Mouse (Mus musculus): ENCODE data around the gene Olfr117. TPM values are rescaled to one million over a fixed set of nuclear protein-coding genes. Genes with fewer than 3 reads are reported as not detected.

Olfr117 gene
- polyA plus RNA-seq (2021; fragmentation: Nextera tagmentation), result not detected in 2 replicates
- long read RNA-seq, experiment 1, result 0 reads
- long read RNA-seq, experiment 2, result 0 reads

DNA sequence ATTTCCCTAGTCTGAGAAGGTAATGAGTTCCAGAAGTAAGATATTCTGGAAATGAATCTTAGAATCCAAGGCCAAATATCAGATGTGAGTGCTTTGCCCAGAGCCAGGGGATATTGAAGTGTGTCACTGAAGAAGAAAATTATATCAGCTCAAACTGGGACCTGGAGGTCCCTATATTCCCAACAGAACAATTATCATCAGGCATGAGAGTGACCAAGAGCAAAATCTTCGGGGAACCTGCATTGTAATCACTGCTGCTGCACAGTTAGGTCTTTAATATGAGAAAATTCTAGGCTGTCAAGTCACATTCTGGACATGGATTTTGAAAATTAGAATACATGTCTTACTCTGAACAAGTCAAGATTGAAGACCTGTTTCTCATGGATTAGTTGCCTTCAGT lies at the start of gene Olfr117:
TSS of gene Olfr117 (minus strand) at position 101 of the 400 bp plus-strand sequence.

DNA sequence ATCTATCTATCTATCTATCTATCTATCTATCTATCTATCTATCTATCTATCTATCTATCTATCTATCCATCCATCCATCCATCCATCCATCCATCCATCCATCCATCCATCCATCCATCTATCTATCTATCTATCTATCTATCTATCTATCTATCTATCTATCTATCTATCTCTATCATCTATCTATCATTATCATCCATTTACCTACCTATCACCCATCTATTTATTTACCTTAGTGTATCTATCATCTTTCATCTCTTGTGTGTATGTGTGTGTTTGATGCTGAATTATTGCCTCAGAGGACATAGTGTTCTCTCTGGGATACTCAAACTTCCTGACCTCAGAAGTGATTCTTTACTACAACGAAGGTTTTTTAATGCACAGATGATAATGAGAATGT lies 32.7 kb upstream of the Olfr117 start, which contains the start of gene Olfr119:
TSS of gene Olfr119 (plus strand) at position 301 of the 400 bp plus-strand sequence.

DNA sequence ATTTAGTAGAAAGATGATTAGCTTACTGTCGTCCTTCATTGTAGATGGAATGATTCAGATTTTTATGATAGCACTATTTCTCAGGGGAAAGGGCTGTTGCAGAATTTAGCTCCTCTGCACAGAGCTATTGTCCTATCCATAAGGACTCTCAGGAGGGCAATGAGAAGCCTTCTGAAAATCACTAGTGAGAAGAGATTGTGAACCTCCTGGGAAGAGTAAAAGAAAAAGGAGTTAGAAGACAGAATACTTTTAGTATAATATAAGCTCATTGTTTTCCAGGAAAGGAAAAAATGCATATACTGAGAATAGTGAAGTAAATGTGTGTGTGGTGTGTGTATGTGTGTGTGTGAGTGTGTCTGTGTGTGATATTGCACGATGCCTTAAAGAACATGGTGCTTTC lies 3.1 kb upstream of the Olfr117 start, which contains the start of gene Olfr118:
TSS of gene Olfr118 (plus strand) at position 301 of the 400 bp plus-strand sequence.

DNA sequence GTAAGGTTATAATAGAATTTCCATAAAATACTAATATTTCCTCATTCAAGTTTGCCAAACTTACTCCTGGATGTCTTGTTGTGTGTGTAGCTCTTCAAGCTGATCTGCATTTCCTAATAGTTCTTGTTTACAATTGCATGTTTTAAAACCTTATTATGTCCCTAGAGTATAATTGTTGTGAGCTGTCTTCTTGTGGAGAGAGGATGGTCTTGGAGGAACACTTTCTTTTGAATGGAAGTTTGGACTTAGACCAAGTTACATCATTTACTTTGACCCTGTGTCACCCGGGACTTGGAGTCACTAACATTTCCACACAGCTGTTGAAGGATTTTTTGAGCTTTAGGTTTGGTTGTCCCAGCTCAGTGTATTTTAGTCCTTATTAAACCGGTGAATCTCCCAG lies 36.6 kb downstream of the Olfr117 start, which contains the start of the genes Olfr115 and Olfr116:
TSS of gene Olfr115 (minus strand) at position 101 of the 400 bp plus-strand sequence.
TSS of gene Olfr116 (minus strand) at position 191 of the 400 bp plus-strand sequence.

Other genes starting within 250 kb of the Olfr117 start
- not detected in 2 replicates for gene Olfr108, start 218.3 kb downstream of the Olfr117 start, polyA plus RNA-seq (2021; fragmentation: Nextera tagmentation)
- gene Olfr109, start 204.9 kb downstream of the Olfr117 start, polyA plus RNA-seq (2021; fragmentation: Nextera tagmentation), result not detected in 2 replicates
- not detected in 2 replicates for gene H2-M2, start 180.2 kb downstream of the Olfr117 start, polyA plus RNA-seq (2021; fragmentation: Nextera tagmentation)
- not detected in 2 replicates for gene Olfr110, start 171.3 kb downstream of the Olfr117 start, polyA plus RNA-seq (2021; fragmentation: Nextera tagmentation)
- gene Olfr111, start 155.8 kb downstream of the Olfr117 start, polyA plus RNA-seq (2021; fragmentation: Nextera tagmentation), result 0.11 TPM in 1 of 2 replicates, not detected in the other
- not detected in 2 replicates for gene Olfr112, start 94.3 kb downstream of the Olfr117 start, polyA plus RNA-seq (2021; fragmentation: Nextera tagmentation)
- not detected in 2 replicates for gene Olfr113, start 86.1 kb downstream of the Olfr117 start, polyA plus RNA-seq (2021; fragmentation: Nextera tagmentation)
- gene Olfr114, start 71.0 kb downstream of the Olfr117 start, polyA plus RNA-seq (2021; fragmentation: Nextera tagmentation), result not detected in 2 replicates
- gene Olfr115, start 36.7 kb downstream of the Olfr117 start, polyA plus RNA-seq (2021; fragmentation: Nextera tagmentation), result not detected in 2 replicates
- not detected in 2 replicates for gene Olfr116, start 36.6 kb downstream of the Olfr117 start, polyA plus RNA-seq (2021; fragmentation: Nextera tagmentation)
- gene Olfr118, start 3.2 kb upstream of the Olfr117 start, polyA plus RNA-seq (2021; fragmentation: Nextera tagmentation), result not detected in 2 replicates
- not detected in 2 replicates for gene Olfr119, start 32.8 kb upstream of the Olfr117 start, polyA plus RNA-seq (2021; fragmentation: Nextera tagmentation)
- gene Olfr120, start 58.0 kb upstream of the Olfr117 start, polyA plus RNA-seq (2021; fragmentation: Nextera tagmentation), result not detected in 2 replicates
- not detected in 2 replicates for gene Olfr121, start 85.1 kb upstream of the Olfr117 start, polyA plus RNA-seq (2021; fragmentation: Nextera tagmentation)
- gene Olfr122, start 104.8 kb upstream of the Olfr117 start, polyA plus RNA-seq (2021; fragmentation: Nextera tagmentation), result not detected in 2 replicates
- gene Olfr123, start 129.7 kb upstream of the Olfr117 start, polyA plus RNA-seq (2021; fragmentation: Nextera tagmentation), result not detected in 2 replicates
- not detected in 2 replicates for gene Olfr124, start 136.1 kb upstream of the Olfr117 start, polyA plus RNA-seq (2021; fragmentation: Nextera tagmentation)
- gene Olfr125, start 169.2 kb upstream of the Olfr117 start, polyA plus RNA-seq (2021; fragmentation: Nextera tagmentation), result 0.10 TPM in 1 of 2 replicates, not detected in the other
- gene Olfr126, start 183.7 kb upstream of the Olfr117 start, polyA plus RNA-seq (2021; fragmentation: Nextera tagmentation), result not detected in 2 replicates
- gene Olfr127, start 236.7 kb upstream of the Olfr117 start, polyA plus RNA-seq (2021; fragmentation: Nextera tagmentation), result not detected in 2 replicates